Mouse (Mus musculus) lung, postnatal 14 days (tissue): ENCODE measurements around the gene Nectin1.

Experiments
- DNase-seq: peaks from one replicate; pipeline ENCODE4 v3.0.0; 2021

Gene Nectin1

GRCm38 (mm10) chr9:43741277-43741676 lies 2.5 kb upstream of the Nectin1 start:
- DNase-seq, result no peak

GRCm38 (mm10) chr9:43742066-43742465 lies 1.7 kb upstream of the Nectin1 start:
- no peak for DNase-seq

GRCm38 (mm10) chr9:43742902-43743646 lies 710 bp upstream of the Nectin1 start:
- peak; percentile 90 for DNase-seq

- DNase-seq, result peak; percentile 43
Observed at GRCm38 (mm10) chr9:43744138-43744981, 576 bp downstream of the Nectin1 start.

GRCm38 (mm10) chr9:43745051-43745792 lies 1.4 kb downstream of the Nectin1 start:
- DNase-seq, result peak; percentile 31

- DNase-seq, result no peak
Observed at GRCm38 (mm10) chr9:43745951-43746703, 2.3 kb downstream of the Nectin1 start.

GRCm38 (mm10) chr9:43747710-43748109 lies 3.9 kb downstream of the Nectin1 start:
- DNase-seq, result no peak

GRCm38 (mm10) chr9:43748519-43748918 lies 4.7 kb downstream of the Nectin1 start:
- DNase-seq, result no peak

- no peak for DNase-seq
Observed at GRCm38 (mm10) chr9:43750053-43750452, 6.3 kb downstream of the Nectin1 start.

- DNase-seq, result no peak
Observed at GRCm38 (mm10) chr9:43751111-43751510, 7.3 kb downstream of the Nectin1 start.

GRCm38 (mm10) chr9:43753481-43753880 lies 9.7 kb downstream of the Nectin1 start:
- no peak for DNase-seq

- DNase-seq, result no peak
Observed at GRCm38 (mm10) chr9:43754083-43754482, 10.3 kb downstream of the Nectin1 start.

GRCm38 (mm10) chr9:43754768-43755197 lies 11.0 kb downstream of the Nectin1 start:
- no peak for DNase-seq

- DNase-seq, result no peak
Observed at GRCm38 (mm10) chr9:43755464-43755863, 11.7 kb downstream of the Nectin1 start.

- DNase-seq, result no peak
Observed at GRCm38 (mm10) chr9:43755928-43756327, 12.1 kb downstream of the Nectin1 start.

GRCm38 (mm10) chr9:43757225-43757624 lies 13.4 kb downstream of the Nectin1 start:
- no peak for DNase-seq

GRCm38 (mm10) chr9:43757972-43758965 lies 14.5 kb downstream of the Nectin1 start:
- DNase-seq, result peak; percentile 55

GRCm38 (mm10) chr9:43760078-43760477 lies 16.3 kb downstream of the Nectin1 start:
- DNase-seq, result no peak

- no peak for DNase-seq
Observed at GRCm38 (mm10) chr9:43761181-43761820, 17.5 kb downstream of the Nectin1 start.

- DNase-seq, result no peak
Observed at GRCm38 (mm10) chr9:43761941-43762340, 18.2 kb downstream of the Nectin1 start.
